Mouse (Mus musculus) myocyte (in vitro differentiated cells): ENCODE results near the gene Synj2.

Source experiments
- E2F4 ChIP-seq: IDR thresholded peaks from one replicate; pipeline ENCODE4 v1.6.1; 2011; ENCODE audit warnings: mild to moderate bottlenecking, control low read depth, moderate library complexity; ENCODE audit not compliant: insufficient read depth
- MAX ChIP-seq: IDR thresholded peaks from one replicate; pipeline ENCODE4 v1.6.1; 2011; ENCODE audit warnings: low read depth, mild to moderate bottlenecking, control low read depth
- MYOD1 ChIP-seq, 3 experiments: IDR thresholded peaks; one replicate each; pipeline ENCODE4 v1.6.1; 2011; ENCODE audit warnings: control low read depth in 2 of 3, low read depth in 2 of 3, mild to moderate bottlenecking in 2 of 3, moderate library complexity in 1 of 3; ENCODE audit not compliant: insufficient read length in 2 of 3, control insufficient read depth in 1 of 3
- MYOG ChIP-seq, 3 experiments: IDR thresholded peaks; one replicate each; pipeline ENCODE4 v1.6.1; 2011; ENCODE audit warnings: control low read depth in 2 of 3, low read depth in 2 of 3, mild to moderate bottlenecking in 2 of 3; ENCODE audit not compliant: insufficient read length in 2 of 3, control insufficient read depth in 1 of 3, insufficient read depth in 1 of 3
- POLR2A ChIP-seq: IDR thresholded peaks from one replicate; pipeline ENCODE4 v1.6.1; 2011; ENCODE audit warnings: low read depth, mild to moderate bottlenecking, control low read depth, moderate library complexity; ENCODE audit not compliant: insufficient read length
- POLR2AphosphoS2 ChIP-seq: IDR thresholded peaks from one replicate; pipeline ENCODE4 v1.6.1; 2011; ENCODE audit warnings: low read depth, control low read depth; ENCODE audit not compliant: insufficient read length
- REST ChIP-seq: IDR thresholded peaks from one replicate; pipeline ENCODE4 v1.6.1; 2011; ENCODE audit warnings: mild to moderate bottlenecking, control low read depth, moderate library complexity; ENCODE audit not compliant: insufficient read depth, insufficient read length
- TCF12 ChIP-seq: IDR thresholded peaks from one replicate; pipeline ENCODE4 v1.6.1; 2011; ENCODE audit warnings: mild to moderate bottlenecking, control low read depth; ENCODE audit not compliant: poor library complexity, insufficient read depth, severe bottlenecking
- USF1 ChIP-seq: IDR thresholded peaks from one replicate; pipeline ENCODE4 v1.6.1; 2011; ENCODE audit warnings: low read depth, mild to moderate bottlenecking, control low read depth, moderate library complexity

DNA sequence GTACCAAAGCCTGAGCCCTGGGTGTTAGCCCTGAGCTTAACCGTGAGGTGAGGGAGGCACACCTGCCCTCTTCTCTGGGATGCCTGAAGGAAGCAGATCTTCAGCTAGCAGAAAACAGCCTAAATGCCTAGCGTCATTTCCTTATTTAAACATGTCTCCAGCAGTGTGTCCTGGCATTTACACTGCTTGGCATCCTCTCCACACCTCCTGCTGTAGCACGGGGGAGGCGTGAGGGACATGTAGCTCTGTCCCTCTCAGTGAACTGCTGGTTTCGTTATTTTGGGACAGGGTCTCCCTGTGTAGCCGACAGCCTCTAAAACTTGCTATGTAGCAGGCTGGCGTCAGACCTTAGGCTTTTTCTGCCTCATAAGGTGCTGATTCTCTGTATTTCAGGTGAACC is 44.5 kb upstream of the Synj2 start:
- no peak for TF ChIP-seq USF1
- no peak for TF ChIP-seq REST
- no peak for TF ChIP-seq POLR2A
- no peak for TF ChIP-seq MYOG (IDR thresholded peaks at IDR 0.05; ENCODE audit: control insufficient read depth in 1 of 3, insufficient read depth in 1 of 3, insufficient read length in 2 of 3, low read depth in 2 of 3)
- TF ChIP-seq TCF12, result no peak
- no peak for TF ChIP-seq E2F4
- TF ChIP-seq POLR2AphosphoS2, result no peak
- TF ChIP-seq MAX, result no peak
- no peak for TF ChIP-seq MYOD1 (IDR thresholded peaks at IDR 0.05; ENCODE audit: control insufficient read depth in 1 of 3, insufficient read length in 2 of 3, low read depth in 2 of 3)
